Mouse (Mus musculus): ENCODE measurements at regions not wholly inside any gene's neighbourhood (a gene's known extent, or its start where the extent isn't known, plus 50 kb on each side); places are given as distances from the start of the nearest gene placed in this dataset.

DNA sequence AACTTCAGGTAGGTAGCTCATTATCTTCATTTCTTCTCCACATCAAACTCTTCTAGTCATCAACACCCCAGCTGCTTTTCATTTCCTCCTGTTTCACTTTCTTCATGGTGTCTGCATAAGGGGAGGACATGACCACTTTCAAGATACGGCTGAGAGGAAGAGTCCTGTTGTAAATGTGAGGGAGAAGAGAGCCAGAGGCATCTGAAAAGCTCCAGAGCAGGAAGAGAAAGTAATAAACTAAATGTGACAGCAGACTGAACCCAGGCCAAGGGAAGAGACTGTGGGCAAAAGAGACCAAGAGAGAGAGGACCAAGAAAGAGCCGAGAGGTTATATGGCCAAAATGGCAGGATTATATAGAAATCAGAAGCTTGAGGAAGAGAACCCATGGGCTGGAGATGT lies 312.5 kb upstream of the Acvr2a start:
- no peak for TF ChIP-seq POLR2A (IDR thresholded peaks at IDR 0.05; ENCODE audit: borderline replicate concordance, control insufficient read depth, low read depth, low read length)
- no peak for TF ChIP-seq CTCF (IDR thresholded peaks at IDR 0.05; ENCODE audit: control insufficient read depth, insufficient read depth, low read length)
